Mouse (Mus musculus): ENCODE results near the gene Trim28. TPM values are rescaled to one million over a fixed set of nuclear protein-coding genes. Genes with fewer than 3 reads are reported as not detected.

Gene Trim28
- total RNA-seq (2023) = 100 to 1,000 TPM; 377 to 380 TPM

GRCm38 (mm10) chr7:12998851-12999250 lies at the start of gene Trim28:
TSS of gene Trim28 (plus strand) at chr7:12999114.

DNA sequence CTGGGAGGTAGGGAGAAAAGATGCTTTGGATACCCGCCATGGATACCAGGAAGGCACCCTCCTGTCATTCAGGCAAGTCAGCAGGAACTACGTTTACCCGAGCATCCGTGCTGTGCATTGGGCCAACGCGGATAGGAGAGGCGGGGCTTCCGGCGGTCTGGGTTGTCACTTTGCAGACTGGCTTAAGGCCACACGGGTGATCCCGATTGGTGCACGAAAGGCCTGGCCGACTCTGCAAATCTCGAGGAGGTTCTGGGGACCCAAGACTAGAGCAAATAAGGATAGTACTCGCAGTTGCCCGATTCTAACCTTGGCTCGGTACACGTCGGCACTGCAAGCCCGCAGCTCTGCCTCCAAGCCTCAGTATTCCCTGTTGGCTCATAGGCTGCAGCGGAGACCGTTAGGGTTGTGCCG lies 33.2 kb upstream of the Trim28 start, which contains the start of gene Zfp324:
Zfp324 (plus strand) TSS at position 161 of the 414 bp plus-strand sequence.

DNA sequence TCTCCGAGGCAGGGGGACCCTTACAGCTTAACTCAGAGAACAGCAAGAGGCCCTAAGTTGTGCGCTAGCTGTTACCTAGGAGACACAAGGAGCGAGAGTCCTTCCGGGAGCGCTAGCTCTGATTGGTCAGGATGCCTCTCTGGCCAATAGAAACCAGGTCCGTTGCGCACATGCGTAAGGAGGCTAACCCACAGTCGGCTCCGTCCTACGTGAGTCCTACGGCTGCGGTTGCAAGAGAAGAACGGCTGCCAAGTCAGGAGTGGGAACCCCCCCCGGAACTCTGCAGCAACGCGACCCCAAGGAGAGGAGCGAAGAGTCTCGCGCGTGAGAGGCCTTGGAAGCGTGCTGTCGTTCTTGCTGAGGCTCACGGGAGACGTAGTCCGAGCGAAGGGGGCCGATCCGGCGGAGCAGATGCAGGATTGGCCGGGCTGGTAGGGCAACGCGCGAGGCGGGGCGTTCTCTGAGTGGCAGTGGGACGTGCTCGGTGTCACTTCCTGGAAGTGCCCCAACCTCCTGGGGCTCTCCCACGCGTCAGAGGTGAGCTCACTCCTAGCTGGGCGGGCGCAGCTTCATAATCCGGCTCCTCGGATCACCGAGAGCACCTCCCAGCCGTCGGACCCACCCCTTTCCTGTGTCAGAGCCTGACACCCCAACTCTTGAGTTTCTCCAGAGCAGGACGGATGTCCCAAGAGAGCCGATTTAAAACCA lies 21.1 kb upstream of the Trim28 start, which contains the start of gene Zfp446:
Zfp446 (plus strand) TSS at position 167 of the 708 bp plus-strand sequence.

DNA sequence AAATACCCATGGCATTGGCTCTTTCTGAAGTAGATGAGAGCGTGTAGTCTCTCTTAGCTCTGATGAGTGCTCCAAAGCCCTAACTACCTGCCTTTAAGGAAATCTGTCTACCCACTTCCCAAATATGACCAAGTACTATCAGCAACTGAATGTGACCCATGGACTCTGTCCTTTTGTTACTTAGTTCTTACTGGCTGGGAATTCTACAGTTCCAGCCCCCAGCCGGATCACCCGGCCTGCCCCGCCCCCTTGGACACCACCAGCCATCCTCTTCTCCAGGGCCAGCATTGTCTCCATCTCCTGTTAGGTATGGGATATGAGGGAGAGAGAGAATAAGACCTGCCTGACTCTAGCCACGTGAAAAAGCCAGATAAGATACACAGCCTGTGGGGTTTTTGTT lies 861 bp upstream of the Trim28 start, which contains the start of gene Slc27a5:
Slc27a5 (minus strand) TSS at position 140 of the 400 bp plus-strand sequence.

GRCm38 (mm10) chr7:13010005-13010908 lies 11.3 kb downstream of the Trim28 start, which contains the start of gene Zbtb45:
TSS of gene Zbtb45 (minus strand) at chr7:13010034.

GRCm38 (mm10) chr7:13034148-13034977 lies 35.4 kb downstream of the Trim28 start, which contains the start of gene Chmp2a:
TSS of gene Chmp2a (minus strand) at chr7:13034807.

DNA sequence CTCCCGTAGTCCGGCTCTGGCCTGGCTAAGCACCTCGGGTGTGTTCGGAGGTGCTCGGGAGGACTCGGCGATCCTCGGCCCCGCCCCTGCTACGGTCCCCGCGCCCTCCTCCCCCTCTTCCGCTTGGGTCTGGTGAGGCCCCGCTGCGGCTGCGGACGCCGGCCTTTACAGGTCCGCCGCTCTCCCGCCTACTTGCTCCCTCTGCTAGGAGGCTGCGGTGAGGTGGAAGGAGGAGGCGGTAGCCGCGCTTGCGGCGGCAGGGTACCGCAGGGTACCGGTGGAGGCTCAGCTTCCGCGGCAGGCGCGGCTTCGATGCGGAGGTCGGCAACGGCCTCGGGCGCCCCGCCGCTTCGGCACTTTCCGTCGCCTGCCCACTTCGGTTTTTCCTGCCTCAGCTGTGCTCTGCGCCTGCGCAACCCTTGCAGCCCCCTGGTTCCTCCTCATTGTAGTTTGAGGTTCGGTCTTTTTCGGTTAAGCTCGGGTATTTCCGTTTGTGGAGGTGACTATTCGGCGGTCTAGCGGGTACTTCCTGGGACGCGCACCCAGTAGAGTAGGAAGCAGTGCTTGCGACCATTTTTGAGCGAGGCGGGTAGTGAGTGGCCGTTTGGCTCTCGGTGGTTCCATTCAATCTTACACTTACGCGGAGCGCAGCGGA lies 39.1 kb downstream of the Trim28 start, which contains the start of gene Ube2m:
Ube2m (minus strand) TSS at position 375 of the 655 bp plus-strand sequence.

GRCm38 (mm10) chr7:13054287-13055010 lies 55.5 kb downstream of the Trim28 start, which contains the start of gene Mzf1:
TSS of gene Mzf1 (minus strand) at chr7:13054764.

Other genes starting within 250 kb of the Trim28 start
- 10 to 100 TPM; 13.3 to 19.3 TPM for gene Zscan18, start 195.5 kb upstream of the Trim28 start, total RNA-seq (2023)
- 10 to 100 TPM; 12.1 to 15.8 TPM for gene Zfp329, start 180.3 kb upstream of the Trim28 start, total RNA-seq (2023)
- 100 to 1,000 TPM; 110 to 119 TPM for gene Zfp110, start 164.4 kb upstream of the Trim28 start, total RNA-seq (2023)
- gene Zfp128, start 117.9 kb upstream of the Trim28 start, total RNA-seq (2023) = 1 to 10 TPM; 2.6 to 4.5 TPM
- 10 to 100 TPM; 16.6 to 18.3 TPM for gene Zscan22, start 101.3 kb upstream of the Trim28 start, total RNA-seq (2023)
- 1,000 to 10,000 TPM; 2,087 to 2,163 TPM for gene Rps5, start 76.8 kb upstream of the Trim28 start, total RNA-seq (2023)
- gene Rnf225, start 71.7 kb upstream of the Trim28 start, total RNA-seq (2023) = 1 to 10 TPM; 1.2 to 1.5 TPM
- 1 to 10 TPM; 3.9 to 6.7 TPM for gene Zfp324, start 33.3 kb upstream of the Trim28 start, total RNA-seq (2023)
- gene Zfp446, start 21.3 kb upstream of the Trim28 start, total RNA-seq (2023) = 1 to 10 TPM; 8.7 to 9.2 TPM
- not detected for gene Slc27a5, start 922 bp upstream of the Trim28 start, total RNA-seq (2023)
- 10 to 100 TPM in 1 of 2 experiments, 1 to 10 TPM in 1; 9.3 to 11.9 TPM for gene Zbtb45, start 10.9 kb downstream of the Trim28 start, total RNA-seq (2023)
- gene Chmp2a, start 35.7 kb downstream of the Trim28 start, total RNA-seq (2023) = 100 to 1,000 TPM in 1 of 2 experiments, 10 to 100 TPM in 1; 93.2 to 104 TPM
- 100 to 1,000 TPM in 1 of 2 experiments, 10 to 100 TPM in 1; 94.6 to 100 TPM for gene Ube2m, start 39.2 kb downstream of the Trim28 start, total RNA-seq (2023)
- under 1 TPM; 0.59 to 0.78 TPM for gene Mzf1, start 55.6 kb downstream of the Trim28 start, total RNA-seq (2023)
- gene Vmn1r85, start 96.1 kb downstream of the Trim28 start, total RNA-seq (2023) = not detected
- not detected for gene Vmn1r86, start 120.8 kb downstream of the Trim28 start, total RNA-seq (2023)
- not detected for gene Vmn1r87, start 141.0 kb downstream of the Trim28 start, total RNA-seq (2023)
- gene Vmn1r88, start 160.5 kb downstream of the Trim28 start, total RNA-seq (2023) = under 1 TPM in 1 of 2 experiments, not detected in 1; 0.09 TPM
- not detected for gene Vmn1r89, start 213.9 kb downstream of the Trim28 start, total RNA-seq (2023)